Mouse (Mus musculus): ENCODE results near the gene Kcnk3. TPM values are rescaled to one million over a fixed set of nuclear protein-coding genes. Genes with fewer than 3 reads are reported as not detected.

The Kcnk3 gene
- total and polyA plus RNA-seq, 2 experiments from 2014 or later = 45.3 to 70.0 TPM

DNA sequence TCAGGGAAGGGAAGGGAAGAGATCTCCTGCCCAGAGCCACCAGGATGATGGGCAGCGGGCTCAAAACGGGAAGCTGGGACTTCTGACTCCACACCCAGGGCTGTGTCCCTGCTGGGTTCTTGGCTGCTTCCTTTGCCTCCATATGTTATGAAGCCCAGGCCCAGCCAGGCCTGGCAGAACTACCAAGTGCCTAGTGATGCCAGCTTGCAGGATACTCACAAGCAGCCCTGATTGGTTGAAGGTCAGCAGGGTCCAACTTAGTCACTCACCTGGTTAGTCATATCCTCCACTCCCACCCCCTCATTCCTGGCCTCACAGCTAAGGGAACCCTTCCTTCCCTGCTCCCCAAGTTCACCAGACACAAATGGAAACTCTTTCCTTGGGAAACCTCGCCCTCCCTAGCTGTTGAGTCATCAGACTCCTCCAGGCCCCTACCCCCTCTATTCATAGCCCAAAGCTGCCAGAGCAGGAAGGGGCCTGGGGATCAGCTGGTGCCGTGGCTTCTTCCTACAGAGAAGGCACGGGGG, 3.3 kb downstream of the Kcnk3 start:
- Histone ChIP-seq H3K27ac (ENCODE audit: low read depth) (no peak overlapping the region), H3K4me2 (ENCODE audit: low read depth, low read length) (no peak overlapping the region), H3K9ac (replicated peaks; ENCODE audit: low read depth, low read length) (no peak overlapping the region), H3K4me3 (ENCODE audit: low read depth, low read length) (no peak overlapping the region), H3K4me1 (ENCODE audit: control insufficient read depth, insufficient read depth) (peaks cover 72% of the 10 kb centered on the region), H3K36me3 (replicated peaks; ENCODE audit: control insufficient read depth, insufficient read depth, low read length) (no peaks in the 10 kb centered on the region), H3K9me3 (replicated peaks; ENCODE audit: control insufficient read depth, low read length) (no peaks in the 10 kb centered on the region), H3K27me3 (ENCODE audit: control insufficient read depth, insufficient read depth, low read length) (peaks cover 21% of the 10 kb centered on the region; the same call in 1 of the 2 replicates)
- DNase-seq (ENCODE audit: low spot score) (no peak), ATAC-seq (ENCODE audit: insufficient read depth, low read depth) (no peak)
- 40% methylated on average over 5 of the region's 5 CpGs for WGBS
- TF ChIP-seq CTCF (IDR thresholded peaks at IDR 0.05; ENCODE audit: low read depth) (no peak), EP300 (IDR thresholded peaks at IDR 0.05; ENCODE audit: low read depth) (no peak)

DNA sequence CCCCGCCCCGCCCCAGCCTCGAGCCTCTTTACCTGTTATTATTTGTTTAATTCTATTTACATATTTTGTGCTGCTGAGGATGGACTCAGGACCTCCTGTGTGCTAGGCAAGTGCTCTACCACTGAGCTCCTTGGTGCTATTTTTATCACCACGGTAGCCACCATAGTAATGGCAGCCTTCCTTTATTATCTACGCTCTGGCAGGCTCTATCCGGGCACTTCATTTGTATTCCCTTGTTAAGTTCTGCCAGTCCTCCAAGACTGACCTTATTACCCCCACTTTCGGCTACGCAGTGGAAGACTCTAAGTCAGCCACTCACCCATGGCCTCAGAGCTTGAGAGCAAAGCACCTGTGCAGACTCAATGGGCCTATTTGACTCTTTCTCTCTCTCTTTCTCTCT, 3.8 kb downstream of the Kcnk3 start:
- ATAC-seq (ENCODE audit: insufficient read depth, low read depth) (no peak), DNase-seq (ENCODE audit: low spot score) (no peak)
- H3K36me3 ChIP-seq (replicated peaks; ENCODE audit: control insufficient read depth, insufficient read depth, low read length) = no peaks in the 10 kb centered on the region
- no peak overlapping the region for H3K4me2 ChIP-seq (ENCODE audit: low read depth, low read length)
- H3K27ac ChIP-seq (ENCODE audit: low read depth) = no peak overlapping the region; the same call in 1 of the 2 replicates
- no peak overlapping the region for H3K9ac ChIP-seq (replicated peaks; ENCODE audit: low read depth, low read length)
- H3K4me3 ChIP-seq (ENCODE audit: low read depth, low read length) = no peak overlapping the region
- H3K27me3 ChIP-seq (ENCODE audit: control insufficient read depth, insufficient read depth, low read length) = peaks cover 21% of the 10 kb centered on the region; the same call in 1 of the 2 replicates
- 52% methylated on average over 8 of the region's 8 CpGs for WGBS
- H3K9me3 ChIP-seq (replicated peaks; ENCODE audit: control insufficient read depth, low read length) = no peaks in the 10 kb centered on the region
- no peak for TF ChIP-seq EP300 (IDR thresholded peaks at IDR 0.05; ENCODE audit: low read depth)
- TF ChIP-seq CTCF (IDR thresholded peaks at IDR 0.05; ENCODE audit: low read depth) = no peak
- H3K4me1 ChIP-seq (ENCODE audit: control insufficient read depth, insufficient read depth) = peaks cover 68% of the 10 kb centered on the region

DNA sequence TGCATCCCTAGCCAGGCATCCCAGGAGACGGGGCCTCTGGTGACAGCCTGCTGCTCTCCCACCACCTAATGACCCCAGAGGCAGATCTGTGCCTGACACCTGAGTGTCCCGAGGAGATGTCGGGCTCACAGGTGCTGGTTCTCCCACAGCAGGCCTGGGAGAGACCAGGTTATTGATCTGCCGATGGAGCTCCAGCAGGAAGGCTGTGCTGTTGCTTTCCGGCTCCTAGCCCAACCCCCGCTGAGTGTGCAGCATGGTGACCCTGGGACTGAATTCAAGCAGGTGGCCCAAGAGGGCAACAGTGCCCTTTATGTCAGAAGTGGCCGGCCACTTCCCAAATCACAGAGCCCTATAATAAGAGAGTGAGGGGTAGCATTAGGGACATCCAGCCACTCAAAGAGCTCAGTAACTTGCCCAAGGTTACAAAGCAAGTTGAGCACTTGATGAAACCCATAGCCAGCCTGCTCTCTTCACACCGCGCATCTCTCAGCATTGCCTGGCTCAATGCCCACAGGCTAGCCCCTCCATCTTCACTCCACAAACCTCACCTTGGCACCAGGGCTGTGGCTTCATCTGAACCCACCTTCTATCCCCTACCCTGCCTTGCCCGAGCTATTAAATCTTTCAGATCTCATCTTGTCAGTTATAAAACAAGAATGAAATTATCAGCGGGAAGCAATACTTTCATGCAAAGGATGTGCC, 4.5 kb downstream of the Kcnk3 start:
- Histone ChIP-seq H3K9ac (replicated peaks; ENCODE audit: low read depth, low read length) (no peak overlapping the region), H3K4me2 (ENCODE audit: low read depth, low read length) (no peak overlapping the region), H3K27me3 (ENCODE audit: control insufficient read depth, insufficient read depth, low read length) (peaks cover 21% of the 10 kb centered on the region; the same call in 1 of the 2 replicates), H3K27ac (ENCODE audit: low read depth) (no peak overlapping the region), H3K4me1 (ENCODE audit: control insufficient read depth, insufficient read depth) (peaks cover 64% of the 10 kb centered on the region), H3K36me3 (replicated peaks; ENCODE audit: control insufficient read depth, insufficient read depth, low read length) (no peaks in the 10 kb centered on the region), H3K9me3 (replicated peaks; ENCODE audit: control insufficient read depth, low read length) (no peaks in the 10 kb centered on the region), H3K4me3 (ENCODE audit: low read depth, low read length) (no peak overlapping the region)
- ATAC-seq (ENCODE audit: insufficient read depth, low read depth) = no peak
- 77% methylated on average over 11 of the region's 11 CpGs for WGBS
- no peak for TF ChIP-seq EP300 (IDR thresholded peaks at IDR 0.05; ENCODE audit: low read depth)
- TF ChIP-seq CTCF (IDR thresholded peaks at IDR 0.05; ENCODE audit: low read depth) = no peak
- no peak for DNase-seq (ENCODE audit: low spot score)

DNA sequence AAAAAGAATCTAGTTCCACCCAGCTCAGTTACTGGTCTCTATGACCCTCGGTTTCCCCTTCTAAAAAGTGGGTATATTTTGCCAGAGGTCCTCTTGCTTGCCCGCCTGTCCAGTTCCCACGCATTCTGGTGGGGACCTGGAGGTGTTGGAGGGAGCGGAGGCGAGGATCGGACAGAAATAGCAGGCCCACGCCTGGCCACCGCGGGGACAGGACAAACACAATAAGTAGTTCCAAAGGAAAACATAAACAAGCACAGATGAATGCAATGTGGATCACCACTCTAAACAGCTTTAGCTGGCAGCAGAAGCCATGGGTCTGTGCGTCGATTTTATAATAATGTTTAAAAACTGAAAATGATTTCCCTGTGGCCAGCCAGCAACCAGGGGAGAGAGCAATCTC, 5.4 kb downstream of the Kcnk3 start:
- WGBS = 46% methylated on average over 11 of the region's 11 CpGs
- Histone ChIP-seq H3K27ac (ENCODE audit: low read depth) (peak overlapping the region; percentile 90), H3K9me3 (replicated peaks; ENCODE audit: control insufficient read depth, low read length) (no peaks in the 10 kb centered on the region), H3K4me3 (ENCODE audit: low read depth, low read length) (no peak overlapping the region), H3K4me1 (ENCODE audit: control insufficient read depth, insufficient read depth) (peaks cover 64% of the 10 kb centered on the region), H3K27me3 (ENCODE audit: control insufficient read depth, insufficient read depth, low read length) (peaks cover 19% of the 10 kb centered on the region; the same call in 1 of the 2 replicates), H3K4me2 (ENCODE audit: low read depth, low read length) (no peak overlapping the region), H3K36me3 (replicated peaks; ENCODE audit: control insufficient read depth, insufficient read depth, low read length) (no peaks in the 10 kb centered on the region), H3K9ac (replicated peaks; ENCODE audit: low read depth, low read length) (no peak overlapping the region)
- TF ChIP-seq EP300 (IDR thresholded peaks at IDR 0.05; ENCODE audit: low read depth) (no peak), CTCF (IDR thresholded peaks at IDR 0.05; ENCODE audit: low read depth) (no peak)
- DNase-seq (ENCODE audit: low spot score) = no peak
- ATAC-seq (ENCODE audit: insufficient read depth, low read depth) = no peak

DNA sequence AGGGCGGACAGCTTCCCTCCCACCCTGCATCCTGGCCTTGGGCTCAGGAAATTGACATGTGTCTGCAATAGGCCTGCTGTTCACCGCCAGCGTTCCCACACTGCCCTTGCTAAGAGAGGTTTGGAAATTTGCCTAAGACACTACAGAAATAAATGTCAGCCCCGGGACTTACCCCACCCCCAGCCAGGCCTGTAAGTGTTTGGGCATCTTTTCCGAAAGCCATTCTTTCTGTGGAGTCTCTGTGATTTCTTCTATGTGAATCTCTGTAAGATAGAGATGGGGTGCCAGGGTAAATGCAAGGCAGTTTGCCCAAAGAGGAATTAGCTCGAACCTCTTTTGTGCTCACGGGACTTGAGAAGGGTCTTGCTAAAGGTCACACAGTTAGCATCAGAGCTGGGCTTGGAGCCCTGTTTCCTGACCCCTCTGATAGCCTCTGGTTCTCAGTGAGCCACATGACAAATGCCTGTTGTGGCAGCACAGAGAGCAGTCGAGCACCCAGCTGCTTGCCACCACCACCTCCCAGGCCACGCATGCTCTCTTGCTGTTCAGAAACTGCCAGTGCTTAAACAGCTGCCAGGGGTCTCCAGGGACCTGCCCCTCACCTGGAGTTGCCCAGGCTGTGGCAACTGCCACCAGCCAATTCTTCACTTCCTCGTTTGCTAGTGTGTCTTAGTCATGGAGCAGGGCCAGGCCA, 6.0 kb downstream of the Kcnk3 start:
- DNase-seq (ENCODE audit: low spot score) (peak; percentile 77), ATAC-seq (ENCODE audit: insufficient read depth, low read depth) (peak; percentile 73)
- WGBS = 5% methylated on average over 10 of the region's 10 CpGs
- H3K9ac ChIP-seq (replicated peaks; ENCODE audit: low read depth, low read length) = peak overlapping the region; percentile 18; the same call in 1 of the 2 replicates
- peak overlapping the region; percentile 90 for H3K27ac ChIP-seq (ENCODE audit: low read depth)
- TF ChIP-seq CTCF (IDR thresholded peaks at IDR 0.05; ENCODE audit: low read depth) (no peak), EP300 (IDR thresholded peaks at IDR 0.05; ENCODE audit: low read depth) (no peak; the same call in 1 of the 2 replicates)
- H3K4me1 ChIP-seq (ENCODE audit: control insufficient read depth, insufficient read depth) = peaks cover 64% of the 10 kb centered on the region
- H3K36me3 ChIP-seq (replicated peaks; ENCODE audit: control insufficient read depth, insufficient read depth, low read length) = no peaks in the 10 kb centered on the region
- no peaks in the 10 kb centered on the region for H3K9me3 ChIP-seq (replicated peaks; ENCODE audit: control insufficient read depth, low read length)
- H3K27me3 ChIP-seq (ENCODE audit: control insufficient read depth, insufficient read depth, low read length) = 0 out of 2 replicates have a peak, but pooled peaks cover 13% of the 10 kb centered on the region
- H3K4me2 ChIP-seq (ENCODE audit: low read depth, low read length) = no peak overlapping the region
- no peak overlapping the region for H3K4me3 ChIP-seq (ENCODE audit: low read depth, low read length)
